Mouse (Mus musculus) liver, embryonic 11.5 days (tissue): Measurements from ENCODE around the gene Anks1. TPM values are rescaled to one million over a fixed set of nuclear protein-coding genes. Genes with fewer than 3 reads are reported as not detected.
A peak's percentile ranks its signal among the peaks of the same experiment; 100 is the strongest.

Experiments
- ATAC-seq: fragments of 200-750 bp; cut with Nextera tagmentation; replicated peaks from 2 replicates; pipeline ENCODE4 v1.8.0; 2017; ENCODE audit warnings: moderate number of reproducible peaks, mild to moderate bottlenecking, moderate TSS enrichment, moderate library complexity; ENCODE audit not compliant: low FRiP score
- DNase-seq: peaks from one replicate; pipeline ENCODE4 v3.0.0-alpha.2; 2017; ENCODE audit warnings: low spot score
- H3K27ac ChIP-seq: fragments of 300-500 bp; sonication (generic); 2 replicates; pipeline ENCODE4 v1.5.1; 2014; ENCODE audit warnings: mild to moderate bottlenecking, low read depth, low read length, control low read depth
- H3K27me3 ChIP-seq: fragments of 300-500 bp; sonication (generic); replicated peaks from 2 replicates; pipeline ENCODE4 v1.6.1; 2014; ENCODE audit warnings: low read length, mixed read lengths; ENCODE audit not compliant: control insufficient read depth, insufficient read depth
- H3K36me3 ChIP-seq: fragments of 300-500 bp; sonication (generic); 2 replicates; pipeline ENCODE4 v1.6.1; 2014; ENCODE audit warnings: mild to moderate bottlenecking, low read length, moderate library complexity, mixed read lengths; ENCODE audit not compliant: control insufficient read depth, insufficient read depth
- H3K4me1 ChIP-seq: fragments of 300-500 bp; sonication (generic); replicated peaks from 2 replicates; pipeline ENCODE4 v1.6.1; 2014; ENCODE audit warnings: low read length, mixed read lengths; ENCODE audit not compliant: control insufficient read depth, insufficient read depth
- H3K4me2 ChIP-seq: fragments of 300-500 bp; sonication (generic); 2 replicates; pipeline ENCODE4 v1.6.1; 2014; ENCODE audit warnings: mild to moderate bottlenecking, control low read depth, moderate library complexity
- H3K4me3 ChIP-seq: fragments of 300-500 bp; sonication (generic); 2 replicates; pipeline ENCODE4 v1.5.1; 2014; ENCODE audit warnings: low read depth, low read length, control low read depth
- H3K9ac ChIP-seq: fragments of 300-500 bp; sonication (generic); 2 replicates; pipeline ENCODE4 v1.6.1; 2014; ENCODE audit warnings: low read depth, low read length, control low read depth
- H3K9me3 ChIP-seq: fragments of 300-500 bp; sonication (generic); 2 replicates; pipeline ENCODE4 v1.6.1; 2016; ENCODE audit warnings: low read length, inconsistent platforms, mixed read lengths; ENCODE audit not compliant: control insufficient read depth
- WGBS: fragments of 180-500 bp; shearing (Covaris S2); extraction: QIAGEN DNeasy Blood & Tissue Kit; methylation state at CpG from one replicate; pipeline ENCODE4 v1.1.7; 2014; 5-methylcytosine and 5-hydroxymethylcytosine counted together
- polyA plus RNA-seq: library from polyadenylated mRNA; unstranded; fragments of >200 nt; fragmentation: Nextera tagmentation; extraction: Ambion mirVana; gene quantifications from 2 replicates; pipeline ENCODE4 v1.2.1, GENCODE M21; 2014

The Anks1 gene
- polyA plus RNA-seq, 1 experiment from 2014 or later: 8.9 TPM

GRCm38 (mm10) chr17:27966508-27967021 is 57.5 kb downstream of the Anks1 start:
- H3K4me3 ChIP-seq: no peak overlapping the region
- H3K27ac ChIP-seq: no peak overlapping the region
- no peak overlapping the region for H3K9ac ChIP-seq
- WGBS: 90% methylated on average over 11 of the region's 11 CpGs
- no peaks in the 10 kb centered on the region for H3K9me3 ChIP-seq
- ATAC-seq (no peak), DNase-seq (no peak)
- no peak overlapping the region for H3K4me2 ChIP-seq
- H3K36me3 ChIP-seq: no peaks in the 10 kb centered on the region
- H3K4me1 ChIP-seq: 0 out of 2 replicates have a peak, but pooled peaks cover 3% of the 10 kb centered on the region
- H3K27me3 ChIP-seq: no peaks in the 10 kb centered on the region

GRCm38 (mm10) chr17:27967529-27967928 is 58.4 kb downstream of the Anks1 start:
- 86% methylated on average over 7 of the region's 7 CpGs for WGBS
- no peak for ATAC-seq
- no peaks in the 10 kb centered on the region for H3K9me3 ChIP-seq
- no peak overlapping the region for H3K4me3 ChIP-seq
- H3K36me3 ChIP-seq: no peaks in the 10 kb centered on the region
- DNase-seq: no peak
- H3K4me2 ChIP-seq: no peak overlapping the region
- H3K27me3 ChIP-seq: no peaks in the 10 kb centered on the region
- H3K4me1 ChIP-seq: 0 out of 2 replicates have a peak, but pooled peaks cover 3% of the 10 kb centered on the region
- no peak overlapping the region for H3K9ac ChIP-seq
- H3K27ac ChIP-seq: no peak overlapping the region

- Histone ChIP-seq H3K9me3 (no peaks in the 10 kb centered on the region), H3K36me3 (no peaks in the 10 kb centered on the region), H3K27ac (no peak overlapping the region), H3K9ac (no peak overlapping the region), H3K27me3 (no peaks in the 10 kb centered on the region), H3K4me2 (no peak overlapping the region), H3K4me3 (no peak overlapping the region), H3K4me1 (0 out of 2 replicates have a peak, but pooled peaks cover 3% of the 10 kb centered on the region)
- ATAC-seq (no peak), DNase-seq (no peak)
- 80% methylated on average over 9 of the region's 9 CpGs for WGBS
These were observed 59.1 kb downstream of the Anks1 start for GRCm38 (mm10) chr17:27968033-27968750.

GRCm38 (mm10) chr17:27968903-27969302 is 59.8 kb downstream of the Anks1 start:
- Histone ChIP-seq H3K27ac (no peak overlapping the region), H3K4me1 (0 out of 2 replicates have a peak, but pooled peaks cover 3% of the 10 kb centered on the region), H3K4me3 (no peak overlapping the region), H3K9ac (no peak overlapping the region), H3K27me3 (no peaks in the 10 kb centered on the region), H3K9me3 (no peaks in the 10 kb centered on the region), H3K36me3 (no peaks in the 10 kb centered on the region), H3K4me2 (no peak overlapping the region)
- 88% methylated on average over 5 of the region's 5 CpGs for WGBS
- ATAC-seq (no peak), DNase-seq (no peak)

GRCm38 (mm10) chr17:27969365-27969764 is 60.3 kb downstream of the Anks1 start:
- no peak overlapping the region for H3K4me2 ChIP-seq
- H3K27me3 ChIP-seq: no peaks in the 10 kb centered on the region
- H3K36me3 ChIP-seq: no peaks in the 10 kb centered on the region
- 0 out of 2 replicates have a peak, but pooled peaks cover 3% of the 10 kb centered on the region for H3K4me1 ChIP-seq
- DNase-seq (no peak), ATAC-seq (no peak)
- no peaks in the 10 kb centered on the region for H3K9me3 ChIP-seq
- no peak overlapping the region for H3K9ac ChIP-seq
- H3K4me3 ChIP-seq: no peak overlapping the region
- 84% methylated on average over 8 of the region's 8 CpGs for WGBS
- H3K27ac ChIP-seq: no peak overlapping the region

GRCm38 (mm10) chr17:27969896-27970295 is 60.8 kb downstream of the Anks1 start:
- Histone ChIP-seq H3K9me3 (no peaks in the 10 kb centered on the region), H3K27me3 (no peaks in the 10 kb centered on the region), H3K27ac (peak overlapping the region; percentile 22; the same call in 1 of the 2 replicates), H3K4me1 (0 out of 2 replicates have a peak, but pooled peaks cover 3% of the 10 kb centered on the region), H3K4me3 (no peak overlapping the region), H3K9ac (no peak overlapping the region), H3K36me3 (no peaks in the 10 kb centered on the region), H3K4me2 (no peak overlapping the region)
- DNase-seq (no peak), ATAC-seq (no peak)
- 86% methylated on average over 5 of the region's 5 CpGs for WGBS

GRCm38 (mm10) chr17:27970305-27970704 is 61.2 kb downstream of the Anks1 start:
- no peaks in the 10 kb centered on the region for H3K36me3 ChIP-seq

GRCm38 (mm10) chr17:27971496-27971895 is 62.4 kb downstream of the Anks1 start:
- 88% methylated on average over 9 of the region's 9 CpGs for WGBS
- Histone ChIP-seq H3K27ac (no peak overlapping the region), H3K9ac (no peak overlapping the region), H3K27me3 (no peaks in the 10 kb centered on the region), H3K4me3 (no peak overlapping the region), H3K4me1 (0 out of 2 replicates have a peak, but pooled peaks cover 3% of the 10 kb centered on the region), H3K9me3 (no peaks in the 10 kb centered on the region), H3K4me2 (no peak overlapping the region), H3K36me3 (peaks cover under 1% of the 10 kb centered on the region; the same call in 1 of the 2 replicates)
- ATAC-seq: no peak
- no peak for DNase-seq

More at GRCm38 (mm10) chr17:27970305-27970704, 61.2 kb downstream of the Anks1 start:
- Histone ChIP-seq H3K4me2 (no peak overlapping the region), H3K9me3 (no peaks in the 10 kb centered on the region), H3K4me3 (no peak overlapping the region), H3K27me3 (no peaks in the 10 kb centered on the region), H3K9ac (no peak overlapping the region), H3K4me1 (0 out of 2 replicates have a peak, but pooled peaks cover 3% of the 10 kb centered on the region), H3K27ac (no peak overlapping the region)
- 83% methylated on average over 5 of the region's 5 CpGs for WGBS
- DNase-seq (no peak), ATAC-seq (no peak)
